Mouse (Mus musculus) heart, embryonic 12.5 days (tissue): Measurements from ENCODE around the gene Hist2h2aa2. TPM values are rescaled to one million over a fixed set of nuclear protein-coding genes. Genes with fewer than 3 reads are reported as not detected.
"Not testable (repeated sequence)": the region's sequence is repeated elsewhere in the genome, so short reads cannot be mapped to it uniquely, and the experiment has no call there.

ENCODE experiments used
- ATAC-seq: fragments of 200-750 bp; cut with Nextera tagmentation; 2 replicates; pipeline ENCODE4 v1.8.0; 2017; ENCODE audit warnings: moderate TSS enrichment, moderate library complexity; ENCODE audit not compliant: insufficient number of reproducible peaks, low FRiP score
- H3K27ac ChIP-seq: fragments of 300-500 bp; sonication (generic); 2 replicates; pipeline ENCODE4 v1.5.1; 2016; ENCODE audit warnings: mild to moderate bottlenecking, moderate library complexity; ENCODE audit not compliant: poor library complexity, severe bottlenecking
- H3K27me3 ChIP-seq: fragments of 300-500 bp; sonication (generic); replicated peaks from 2 replicates; pipeline ENCODE4 v1.6.1; 2016; ENCODE audit warnings: mild to moderate bottlenecking, moderate library complexity
- H3K36me3 ChIP-seq: fragments of 300-500 bp; sonication (generic); 2 replicates; pipeline ENCODE4 v1.6.1; 2016; ENCODE audit warnings: mild to moderate bottlenecking, moderate library complexity
- H3K4me1 ChIP-seq: fragments of 300-500 bp; sonication (generic); replicated peaks from 2 replicates; pipeline ENCODE4 v1.6.1; 2016; ENCODE audit warnings: mild to moderate bottlenecking
- H3K4me2 ChIP-seq: fragments of 300-500 bp; sonication (generic); 2 replicates; pipeline ENCODE4 v1.6.1; 2016; ENCODE audit warnings: mild to moderate bottlenecking, moderate library complexity
- H3K4me3 ChIP-seq: fragments of 300-500 bp; sonication (generic); 2 replicates; pipeline ENCODE4 v1.5.1; 2016; ENCODE audit warnings: mild to moderate bottlenecking
- H3K9ac ChIP-seq: fragments of 300-500 bp; sonication (generic); 2 replicates; pipeline ENCODE4 v1.6.1; 2016; ENCODE audit warnings: mild to moderate bottlenecking, moderate library complexity
- H3K9me3 ChIP-seq: fragments of 300-500 bp; sonication (generic); replicated peaks from 2 replicates; pipeline ENCODE4 v1.6.1; 2016; ENCODE audit warnings: mild to moderate bottlenecking, moderate library complexity
- WGBS: fragments of 180-500 bp; shearing (Covaris S2); methylation state at CpG from one replicate; pipeline ENCODE4 v1.1.7; 2016; 5-methylcytosine and 5-hydroxymethylcytosine counted together
- polyA plus RNA-seq: library from polyadenylated mRNA; unstranded; fragments of >200 nt; fragmentation: Nextera tagmentation; extraction: Ambion mirVana; gene quantifications from 2 replicates; pipeline ENCODE4 v1.2.1, GENCODE M21; 2016

Gene Hist2h2aa2
- polyA plus RNA-seq, 1 experiment from 2014 or later, result 41.2 TPM

DNA sequence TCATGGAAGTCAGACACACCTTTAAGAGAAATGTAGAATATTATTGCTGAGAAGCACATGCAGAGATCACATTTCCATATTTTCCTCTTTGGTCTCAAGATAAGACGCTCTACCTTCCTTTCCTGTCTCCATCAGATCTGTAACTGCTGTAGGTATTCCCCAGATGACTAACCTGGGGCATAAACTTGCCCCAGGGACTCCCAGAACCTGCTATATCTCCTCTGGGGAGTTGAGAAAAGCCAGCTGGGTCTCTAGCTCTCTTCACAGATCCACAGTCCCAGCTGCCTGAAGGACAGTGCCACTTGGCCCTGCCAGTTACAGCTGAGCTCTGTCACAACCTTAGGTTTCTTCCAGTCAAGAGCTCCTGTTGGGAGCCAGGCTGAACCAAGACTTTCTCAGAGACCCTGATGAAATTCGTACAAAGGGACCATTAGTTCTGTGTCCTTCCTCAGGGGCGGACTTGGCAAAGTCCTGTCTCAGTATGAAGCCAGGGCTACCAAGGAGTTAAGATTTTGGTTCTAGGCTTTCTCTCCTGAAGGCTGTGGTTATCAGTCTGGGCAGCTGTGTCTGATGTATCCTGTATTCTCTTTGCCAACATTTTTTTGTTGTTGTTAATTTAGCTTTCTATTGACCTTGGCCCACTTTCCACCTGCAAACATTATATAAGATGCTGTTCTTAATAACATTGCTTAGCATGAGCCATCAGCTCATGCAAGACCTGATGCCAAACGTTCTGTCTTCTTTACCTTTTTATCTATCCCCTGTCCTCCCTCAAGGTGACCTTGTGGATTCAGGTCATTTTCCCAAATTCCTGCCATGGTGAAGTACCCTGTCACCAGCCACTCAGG lies 8.9 kb downstream of the Hist2h2aa2 start:
- WGBS, result 65% methylated on average over 4 of the region's 4 CpGs
- H3K4me1 ChIP-seq, result peaks cover 13% of the 10 kb centered on the region; the same call in 1 of the 2 replicates
- no peak overlapping the region for H3K4me2 ChIP-seq
- H3K27me3 ChIP-seq, result no peaks in the 10 kb centered on the region
- no peaks in the 10 kb centered on the region for H3K36me3 ChIP-seq
- no peak for ATAC-seq
- no peak overlapping the region for H3K27ac ChIP-seq
- H3K9me3 ChIP-seq, result no peaks in the 10 kb centered on the region
- H3K9ac ChIP-seq, result no peak overlapping the region
- no peak overlapping the region for H3K4me3 ChIP-seq

DNA sequence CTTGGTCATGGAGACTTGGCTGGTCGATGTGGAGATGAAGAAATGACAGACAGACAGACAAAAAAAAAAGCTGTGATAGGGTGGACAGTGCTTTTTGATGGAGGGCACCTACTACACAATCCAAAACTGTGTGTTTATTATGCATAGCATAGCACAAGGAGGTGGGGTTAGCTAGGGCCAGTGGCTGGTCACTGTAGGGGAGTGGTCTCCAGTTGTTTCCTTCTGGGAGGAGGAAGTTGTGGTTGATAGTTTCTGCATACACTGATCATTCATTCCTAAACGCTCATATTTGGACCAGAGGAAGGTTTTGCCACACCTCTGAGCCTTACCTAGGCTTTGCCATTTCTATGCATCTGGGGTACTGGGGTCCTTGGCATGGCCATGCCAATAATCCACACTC lies 9.7 kb downstream of the Hist2h2aa2 start:
- no peaks in the 10 kb centered on the region for H3K9me3 ChIP-seq
- WGBS, result 53% methylated on average over 2 of the region's 2 CpGs
- no peak overlapping the region for H3K4me2 ChIP-seq
- no peak overlapping the region for H3K27ac ChIP-seq
- no peak overlapping the region for H3K4me3 ChIP-seq
- H3K9ac ChIP-seq, result no peak overlapping the region
- H3K36me3 ChIP-seq, result no peaks in the 10 kb centered on the region
- H3K4me1 ChIP-seq, result peaks cover 16% of the 10 kb centered on the region
- H3K27me3 ChIP-seq, result no peaks in the 10 kb centered on the region
- ATAC-seq, result no peak

DNA sequence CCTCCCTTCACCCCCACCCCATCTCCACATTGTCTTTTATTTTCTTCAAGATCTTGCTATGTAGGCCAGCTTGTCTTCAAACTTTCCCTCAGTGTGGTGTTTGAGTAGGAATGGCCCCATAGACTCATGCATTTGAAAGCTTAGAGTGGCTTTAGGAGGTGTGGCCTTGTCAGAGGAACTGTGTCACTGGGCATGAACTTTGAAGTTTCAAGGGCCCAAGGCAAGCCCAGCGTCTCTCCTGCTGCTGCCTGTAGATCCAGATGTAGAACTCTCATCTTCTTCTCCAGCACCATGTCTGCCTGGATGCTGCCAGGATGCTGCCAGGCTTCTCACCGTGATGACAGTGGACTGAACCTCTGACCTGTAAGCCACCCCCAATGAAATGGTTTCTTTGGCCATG lies 11.2 kb downstream of the Hist2h2aa2 start:
- Histone ChIP-seq H3K27ac (no peak overlapping the region), H3K9me3 (no peaks in the 10 kb centered on the region), H3K9ac (no peak overlapping the region), H3K4me2 (no peak overlapping the region), H3K36me3 (no peaks in the 10 kb centered on the region), H3K4me3 (no peak overlapping the region), H3K4me1 (peaks cover 24% of the 10 kb centered on the region), H3K27me3 (no peaks in the 10 kb centered on the region)
- ATAC-seq, result no peak
- 71% methylated on average over 2 of the region's 2 CpGs for WGBS

DNA sequence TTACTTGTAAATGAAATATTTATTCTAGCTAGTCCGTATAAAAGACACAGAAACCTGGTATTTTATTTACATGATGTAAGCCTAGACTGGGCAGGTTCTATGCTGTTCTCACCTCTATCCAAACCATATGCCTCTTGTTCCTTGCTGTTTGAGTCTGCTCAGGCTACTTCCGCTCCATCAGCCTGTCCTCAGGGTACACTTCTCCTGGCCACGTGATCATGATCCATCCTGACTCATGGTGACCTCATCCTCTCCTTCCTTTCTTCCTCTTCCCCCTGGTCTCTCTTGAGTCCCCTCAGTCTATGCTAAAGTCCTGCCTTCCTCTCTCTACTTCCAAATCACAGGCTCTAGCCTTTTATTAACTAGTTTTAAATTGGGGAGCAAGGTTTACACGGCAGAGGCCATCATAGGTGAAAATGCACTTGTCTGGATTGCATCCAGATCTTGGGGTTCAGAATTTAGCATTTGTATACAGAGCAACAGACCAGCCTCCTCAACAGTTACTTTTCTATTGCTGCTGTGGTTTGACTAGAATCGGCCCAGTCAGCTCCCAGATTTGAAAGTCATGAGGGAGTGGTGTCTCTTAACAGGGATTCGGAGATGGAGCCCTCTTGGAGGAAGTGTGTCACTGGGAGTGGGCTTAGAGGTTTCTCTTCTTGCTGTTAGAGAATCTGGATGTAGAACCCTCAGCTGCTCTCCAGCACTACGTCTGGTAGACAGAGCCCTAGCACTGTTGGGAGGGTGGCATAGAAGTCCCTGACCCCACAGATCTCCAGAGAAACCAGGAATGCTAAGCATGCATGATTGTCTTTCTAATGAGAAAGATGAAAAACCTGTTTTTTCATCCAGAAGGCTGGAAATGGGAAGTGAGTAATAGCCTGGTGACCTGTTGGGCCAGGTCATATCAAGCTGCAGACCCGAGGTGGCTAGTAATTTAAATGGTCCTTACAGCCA lies 13.1 kb downstream of the Hist2h2aa2 start:
- Histone ChIP-seq H3K4me2 (no peak overlapping the region), H3K27ac (no peak overlapping the region), H3K27me3 (no peaks in the 10 kb centered on the region), H3K4me1 (peaks cover 37% of the 10 kb centered on the region), H3K9me3 (no peaks in the 10 kb centered on the region), H3K4me3 (no peak overlapping the region), H3K9ac (no peak overlapping the region), H3K36me3 (no peaks in the 10 kb centered on the region)
- WGBS, result 60% methylated on average over 8 of the region's 8 CpGs
- 0 out of 2 replicates have a peak, but pooled peaks have one; percentile 7 for ATAC-seq

- Histone ChIP-seq H3K36me3 (no peaks in the 10 kb centered on the region), H3K27ac (no peak overlapping the region), H3K4me1 (peaks cover 44% of the 10 kb centered on the region), H3K27me3 (no peaks in the 10 kb centered on the region), H3K4me3 (no peak overlapping the region), H3K4me2 (no peak overlapping the region), H3K9me3 (no peaks in the 10 kb centered on the region), H3K9ac (peak overlapping the region; percentile 58; the same call in 1 of the 2 replicates)
- ATAC-seq, result no peak
- 48% methylated on average over 2 of the region's 2 CpGs for WGBS
These were observed 14.7 kb downstream of the Hist2h2aa2 start for GRCm38 (mm10) chr3:96225421-96225820.

- Histone ChIP-seq H3K4me2 (no peak overlapping the region), H3K27me3 (no peaks in the 10 kb centered on the region), H3K36me3 (no peaks in the 10 kb centered on the region), H3K9me3 (no peaks in the 10 kb centered on the region), H3K4me3 (no peak overlapping the region), H3K27ac (no peak overlapping the region), H3K4me1 (peaks cover 49% of the 10 kb centered on the region), H3K9ac (no peak overlapping the region)
- WGBS, result 87% methylated on average over 4 of the region's 4 CpGs
- ATAC-seq, result no peak
These were observed 17.3 kb downstream of the Hist2h2aa2 start for GRCm38 (mm10) chr3:96222774-96223173.

DNA sequence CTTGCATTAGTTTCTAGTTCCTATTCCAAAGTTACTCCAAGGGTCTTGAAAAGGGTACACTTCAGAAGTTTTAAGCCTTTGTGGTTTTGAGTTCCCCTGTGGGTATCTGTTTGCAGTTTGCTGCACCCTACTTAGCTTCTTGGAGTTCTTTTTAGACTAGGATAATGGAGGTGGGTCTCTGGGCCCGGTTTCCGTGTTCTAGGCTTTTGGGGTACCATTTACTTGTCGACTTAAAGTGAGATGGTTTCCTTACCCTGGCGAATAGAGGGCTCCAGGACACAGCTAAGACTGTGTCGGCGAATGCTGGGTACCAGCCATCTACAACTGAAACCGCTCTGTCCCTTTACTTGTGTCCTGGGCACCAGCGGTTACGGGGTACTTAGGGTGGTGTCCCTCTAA lies 18.4 kb downstream of the Hist2h2aa2 start:
- Histone ChIP-seq H3K27me3 (no peaks in the 10 kb centered on the region), H3K4me3 (peak overlapping the region; percentile 79), H3K4me1 (peaks cover 43% of the 10 kb centered on the region), H3K9ac (peak overlapping the region; percentile 90), H3K4me2 (peak overlapping the region; percentile 90), H3K36me3 (no peaks in the 10 kb centered on the region), H3K9me3 (no peaks in the 10 kb centered on the region), H3K27ac (peak overlapping the region; percentile 100)
- no peak for ATAC-seq
- 30% methylated on average over 9 of the region's 9 CpGs for WGBS

GRCm38 (mm10) chr3:96220765-96221639 lies 19.1 kb downstream of the Hist2h2aa2 start, which contains the start of the genes Hist2h2ac and Hist2h2be:
Hist2h2ac (minus strand) TSS chr3:96220880.
Hist2h2be (plus strand) TSS chr3:96221119.
- H3K9ac ChIP-seq, result peak within 1 kb of the TSS; percentile 90
- peak within 1 kb of the TSS; percentile 100 for H3K27ac ChIP-seq
- peak; percentile 90 for ATAC-seq
- WGBS, result under 1% methylated on average over 43 of the region's 43 CpGs
- peak within 1 kb of the TSS; percentile 79 for H3K4me3 ChIP-seq
- no peaks in the 10 kb centered on the region for H3K36me3 ChIP-seq
- H3K27me3 ChIP-seq, result no peaks in the 10 kb centered on the region
- H3K9me3 ChIP-seq, result no peaks in the 10 kb centered on the region
- peak within 1 kb of the TSS; percentile 90 for H3K4me2 ChIP-seq
- peaks cover 39% of the 10 kb centered on the region for H3K4me1 ChIP-seq

DNA sequence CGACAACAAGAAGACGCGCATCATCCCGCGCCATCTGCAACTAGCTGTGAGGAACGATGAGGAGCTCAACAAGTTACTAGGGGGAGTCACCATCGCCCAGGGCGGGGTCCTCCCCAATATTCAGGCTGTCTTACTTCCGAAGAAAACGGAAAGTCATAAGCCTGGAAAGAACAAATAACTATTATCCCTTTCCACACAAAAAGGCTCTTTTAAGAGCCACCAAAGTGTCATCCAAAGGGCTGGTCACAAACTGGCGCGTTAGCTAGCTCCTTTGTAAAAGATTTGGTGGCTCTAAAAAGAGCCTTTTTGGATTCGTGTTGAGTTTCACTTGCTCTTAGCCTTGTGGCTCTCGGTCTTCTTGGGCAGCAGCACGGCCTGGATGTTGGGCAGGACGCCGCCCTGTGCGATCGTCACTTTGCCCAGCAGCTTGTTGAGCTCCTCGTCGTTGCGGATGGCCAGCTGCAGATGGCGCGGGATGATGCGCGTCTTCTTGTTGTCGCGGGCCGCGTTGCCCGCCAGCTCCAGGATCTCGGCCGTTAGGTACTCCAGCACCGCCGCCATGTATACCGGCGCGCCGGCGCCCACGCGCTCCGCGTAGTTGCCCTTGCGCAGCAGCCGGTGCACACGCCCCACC lies 19.8 kb downstream of the Hist2h2aa2 start:
- WGBS, result under 1% methylated on average over 43 of the region's 47 CpGs
- Histone ChIP-seq H3K4me1 (peaks cover 37% of the 10 kb centered on the region), H3K9ac (peak overlapping the region; percentile 90), H3K4me3 (peak overlapping the region; percentile 79), H3K4me2 (peak overlapping the region; percentile 90), H3K27ac (peak overlapping the region; percentile 100)
- H3K27me3 ChIP-seq, H3K9me3 ChIP-seq, H3K36me3 ChIP-seq: not testable (repeated sequence)
- ATAC-seq, result peak; percentile 4; the same call in 1 of the 2 replicates

GRCm38 (mm10) chr3:96219661-96220130 lies 20.4 kb downstream of the Hist2h2aa2 start, which contains the start of the genes Bola1 and Hist2h2ab:
Bola1 (minus strand) TSS chr3:96219709.
Hist2h2ab (plus strand) TSS chr3:96219865.
- Histone ChIP-seq H3K4me3 (peak within 1 kb of the TSS; percentile 79), H3K4me2 (peak within 1 kb of the TSS; percentile 90), H3K27ac (peak within 1 kb of the TSS; percentile 100), H3K9me3 (no peaks in the 10 kb centered on the region), H3K27me3 (no peaks in the 10 kb centered on the region), H3K9ac (peak within 1 kb of the TSS; percentile 90), H3K4me1 (peaks cover 31% of the 10 kb centered on the region), H3K36me3 (no peaks in the 10 kb centered on the region)
- under 1% methylated on average over 37 of the region's 37 CpGs for WGBS
- ATAC-seq, result peak; percentile 86
